Mouse (Mus musculus): ENCODE results near the gene Vav2. TPM values are rescaled to one million over a fixed set of nuclear protein-coding genes. Genes with fewer than 3 reads are reported as not detected.

Gene Vav2
- total and polyA plus RNA-seq, 3 experiments = 11.3 to 12.5 (median 11.9) TPM

DNA sequence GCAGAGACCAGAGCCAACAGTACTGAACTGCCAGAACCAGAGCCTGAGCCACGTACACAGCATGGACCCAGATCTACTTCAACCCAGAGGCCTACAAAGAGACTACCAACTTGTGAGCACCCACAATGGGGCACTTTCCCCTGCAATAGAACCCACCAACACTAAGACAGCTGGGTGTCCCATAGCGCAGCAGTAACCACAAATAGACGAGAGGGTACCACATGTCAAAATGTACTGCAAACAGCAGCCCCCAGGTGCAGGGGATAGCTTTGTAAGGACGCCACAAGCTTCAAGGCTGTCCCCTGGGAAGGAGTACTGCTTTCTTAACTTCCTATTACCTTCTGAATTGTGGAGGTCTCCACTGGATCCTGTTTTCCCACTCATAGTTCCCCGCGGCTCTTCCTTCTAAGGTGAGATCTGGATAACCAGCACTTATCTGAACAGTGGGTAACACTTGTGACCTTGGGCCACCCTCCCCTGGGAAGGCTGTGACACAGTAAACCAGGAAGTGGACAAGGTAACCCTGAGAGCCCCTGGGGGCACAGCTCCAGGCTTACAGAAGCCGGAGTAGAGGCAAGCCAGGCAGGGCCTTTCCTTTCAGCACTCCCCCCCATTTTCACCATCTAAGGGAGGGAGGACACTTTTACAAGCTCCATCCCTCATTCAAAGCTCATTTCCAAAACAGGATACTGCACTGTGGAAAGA, 46.4 kb upstream of the Vav2 start:
- Histone ChIP-seq H3K27me3 (ENCODE audit: control insufficient read depth, insufficient read depth, low read length) (no peaks in the 10 kb centered on the region; the same call in 1 of the 2 replicates), H3K79me2 (replicated peaks; ENCODE audit: control insufficient read depth, insufficient read depth, low read length) (peaks cover 13% of the 10 kb centered on the region), H3K9ac (ENCODE audit: low read depth, low read length) (no peak overlapping the region), H3K4me1 (ENCODE audit: control insufficient read depth, insufficient read depth, low read length) (peaks cover 29% of the 10 kb centered on the region), H3K27ac (peak overlapping the region; percentile 0; the same call in 1 of the 2 replicates), H3K4me3 (no peak overlapping the region; the same call in 1 of the 2 replicates), H3K36me3 (ENCODE audit: control insufficient read depth, insufficient read depth, low read length) (no peaks in the 10 kb centered on the region; the same call in 1 of the 2 replicates)
- WGBS = 36% methylated on average over 7 of the region's 7 CpGs
- intact Hi-C loops (cut with DNase I) = no loop called here
- TF ChIP-seq CTCF (IDR thresholded peaks at IDR 0.05) = no peak
- no peak for TF ChIP-seq EP300 (IDR thresholded peaks at IDR 0.05; ENCODE audit: insufficient read depth, low read depth, low read length)
- TF ChIP-seq POLR2A (IDR thresholded peaks at IDR 0.05; ENCODE audit: insufficient read depth, low read depth, low read length) = no peak
- no peak for DNase-seq

DNA sequence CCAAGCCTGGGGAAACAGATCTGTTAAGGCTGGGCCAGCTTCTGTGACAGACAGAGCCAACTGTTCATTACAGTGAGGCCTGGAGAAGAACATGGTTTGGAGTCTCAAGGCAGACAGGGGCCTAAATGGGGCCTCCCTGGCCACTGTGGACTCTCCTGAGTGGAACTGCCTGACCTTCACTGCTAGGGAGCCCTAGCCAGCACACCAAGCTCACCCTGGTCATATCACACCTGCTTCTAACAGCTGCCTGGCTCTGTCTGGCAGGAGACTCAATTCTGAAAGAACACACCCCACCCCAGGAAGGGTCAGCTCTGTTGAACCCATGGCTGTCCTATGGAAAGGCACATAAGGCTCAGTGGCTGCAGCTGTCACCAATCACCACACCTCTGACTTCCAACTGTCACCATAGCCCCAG, 44.3 kb upstream of the Vav2 start:
- Histone ChIP-seq H3K4me1 (ENCODE audit: control insufficient read depth, insufficient read depth, low read length) (peaks cover 30% of the 10 kb centered on the region), H3K36me3 (ENCODE audit: control insufficient read depth, insufficient read depth, low read length) (no peaks in the 10 kb centered on the region; the same call in 1 of the 2 replicates), H3K27me3 (ENCODE audit: control insufficient read depth, insufficient read depth, low read length) (no peaks in the 10 kb centered on the region), H3K4me3 (no peak overlapping the region), H3K27ac (no peak overlapping the region; the same call in 1 of the 2 replicates), H3K79me2 (replicated peaks; ENCODE audit: control insufficient read depth, insufficient read depth, low read length) (peaks cover 17% of the 10 kb centered on the region), H3K9ac (ENCODE audit: low read depth, low read length) (no peak overlapping the region)
- no peak for TF ChIP-seq EP300 (IDR thresholded peaks at IDR 0.05; ENCODE audit: insufficient read depth, low read depth, low read length)
- no peak for TF ChIP-seq CTCF (IDR thresholded peaks at IDR 0.05)
- TF ChIP-seq POLR2A (IDR thresholded peaks at IDR 0.05; ENCODE audit: insufficient read depth, low read depth, low read length) = no peak
- no peak for DNase-seq
- intact Hi-C loops (cut with DNase I) = no loop called here

DNA sequence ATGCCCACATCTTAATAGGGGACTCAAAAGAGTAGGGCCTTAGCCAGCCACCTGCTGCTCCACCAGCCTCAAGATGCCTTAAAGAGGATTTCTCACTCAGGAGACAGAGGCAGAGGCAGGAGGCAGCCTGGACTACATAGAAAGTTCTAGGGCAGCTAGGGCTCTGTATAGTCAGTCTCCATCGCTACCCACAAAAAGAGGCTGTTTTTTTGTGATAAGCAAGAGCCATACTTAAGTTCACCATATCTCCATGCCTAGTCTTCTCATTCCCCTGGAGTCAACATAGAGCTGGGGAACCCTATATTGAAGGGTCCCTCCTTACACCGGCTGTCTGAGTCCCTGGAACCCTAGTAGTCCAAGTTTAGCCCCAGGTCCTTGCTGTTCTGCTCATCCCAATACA, 43.7 kb upstream of the Vav2 start:
- H3K4me1 ChIP-seq (ENCODE audit: control insufficient read depth, insufficient read depth, low read length) = peaks cover 30% of the 10 kb centered on the region

DNA sequence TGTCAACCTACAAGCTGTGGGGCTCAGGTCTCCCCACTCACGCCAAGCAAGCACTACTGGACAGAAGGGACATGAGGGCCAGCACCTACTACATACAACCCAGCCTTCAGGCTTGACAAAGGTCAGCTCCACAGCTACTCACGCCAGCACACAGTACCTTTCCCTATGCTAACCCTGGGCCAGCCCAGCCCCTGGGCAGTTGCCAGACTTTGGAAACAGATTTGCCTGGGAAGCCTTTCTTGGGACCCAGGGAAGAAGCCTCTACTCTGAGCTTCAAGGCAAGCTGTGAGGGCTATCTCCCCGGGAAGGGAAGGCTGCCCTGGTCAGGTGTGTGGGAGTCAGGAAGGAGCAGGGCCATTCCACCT, 43.1 kb upstream of the Vav2 start:
- H3K4me3 ChIP-seq = no peak overlapping the region
- H3K27ac ChIP-seq = no peak overlapping the region
- 51% methylated on average over 3 of the region's 3 CpGs for WGBS
- no peaks in the 10 kb centered on the region; the same call in 1 of the 2 replicates for H3K36me3 ChIP-seq (ENCODE audit: control insufficient read depth, insufficient read depth, low read length)
- H3K4me1 ChIP-seq (ENCODE audit: control insufficient read depth, insufficient read depth, low read length) = peaks cover 30% of the 10 kb centered on the region
- TF ChIP-seq POLR2A (IDR thresholded peaks at IDR 0.05; ENCODE audit: insufficient read depth, low read depth, low read length) (no peak), CTCF (IDR thresholded peaks at IDR 0.05) (no peak), EP300 (IDR thresholded peaks at IDR 0.05; ENCODE audit: insufficient read depth, low read depth, low read length) (no peak)
- no peaks in the 10 kb centered on the region for H3K27me3 ChIP-seq (ENCODE audit: control insufficient read depth, insufficient read depth, low read length)
- intact Hi-C loops (cut with DNase I) = no loop called here
- no peak overlapping the region for H3K9ac ChIP-seq (ENCODE audit: low read depth, low read length)
- H3K79me2 ChIP-seq (replicated peaks; ENCODE audit: control insufficient read depth, insufficient read depth, low read length) = peaks cover 16% of the 10 kb centered on the region
- no peak for DNase-seq

More for the DNA sequence above, 43.7 kb upstream of the Vav2 start:
- no peak for DNase-seq
- TF ChIP-seq CTCF (IDR thresholded peaks at IDR 0.05) (no peak), POLR2A (IDR thresholded peaks at IDR 0.05; ENCODE audit: insufficient read depth, low read depth, low read length) (no peak), EP300 (IDR thresholded peaks at IDR 0.05; ENCODE audit: insufficient read depth, low read depth, low read length) (no peak)
- WGBS = 80% methylated on average over 2 of the region's 2 CpGs
- intact Hi-C loops (cut with DNase I) = no loop called here
- H3K27me3 ChIP-seq (ENCODE audit: control insufficient read depth, insufficient read depth, low read length) = no peaks in the 10 kb centered on the region
- H3K36me3 ChIP-seq (ENCODE audit: control insufficient read depth, insufficient read depth, low read length) = no peaks in the 10 kb centered on the region; the same call in 1 of the 2 replicates
- no peak overlapping the region for H3K9ac ChIP-seq (ENCODE audit: low read depth, low read length)
- H3K79me2 ChIP-seq (replicated peaks; ENCODE audit: control insufficient read depth, insufficient read depth, low read length) = peaks cover 18% of the 10 kb centered on the region
- H3K4me3 ChIP-seq = no peak overlapping the region
- no peak overlapping the region for H3K27ac ChIP-seq

DNA sequence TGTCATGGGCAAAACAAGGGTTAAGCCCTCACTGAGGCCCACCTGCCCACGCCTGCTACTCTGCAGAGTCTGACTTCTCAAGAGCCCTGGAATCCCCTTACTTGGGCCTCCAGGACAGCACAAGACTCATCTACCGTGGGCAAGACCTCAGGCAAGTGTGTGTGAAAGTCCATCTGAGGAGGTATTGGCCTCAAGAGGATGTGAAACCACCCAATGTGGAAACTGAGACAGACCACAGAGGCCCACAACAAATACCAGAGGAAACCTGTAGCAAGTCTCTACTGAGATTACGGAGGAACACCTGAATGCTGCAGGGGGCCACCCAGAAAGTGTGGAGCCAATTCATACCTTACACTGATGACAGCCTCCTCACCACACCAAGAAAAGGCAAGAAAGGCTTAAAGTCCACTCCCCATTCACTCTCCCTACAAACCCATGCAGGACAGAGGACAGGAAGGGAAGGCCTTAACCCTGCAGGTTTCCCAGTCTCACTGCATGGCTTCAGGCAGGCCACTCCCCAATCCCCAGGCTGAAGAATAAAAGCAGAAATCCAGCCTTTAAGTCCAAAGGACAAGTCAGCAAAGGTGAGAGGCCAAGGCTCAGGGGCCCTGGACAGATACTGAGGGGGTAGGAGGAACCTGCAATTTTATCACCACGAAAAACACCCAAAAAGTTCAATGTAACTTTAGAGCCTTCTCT, 42.6 kb upstream of the Vav2 start:
- WGBS = 69% methylated on average over 4 of the region's 4 CpGs
- H3K79me2 ChIP-seq (replicated peaks; ENCODE audit: control insufficient read depth, insufficient read depth, low read length) = peaks cover 16% of the 10 kb centered on the region
- no peak for DNase-seq
- no peak overlapping the region for H3K9ac ChIP-seq (ENCODE audit: low read depth, low read length)
- peaks cover 30% of the 10 kb centered on the region for H3K4me1 ChIP-seq (ENCODE audit: control insufficient read depth, insufficient read depth, low read length)
- no peak overlapping the region for H3K4me3 ChIP-seq
- no peak overlapping the region for H3K27ac ChIP-seq
- no peaks in the 10 kb centered on the region for H3K27me3 ChIP-seq (ENCODE audit: control insufficient read depth, insufficient read depth, low read length)
- intact Hi-C loops (cut with DNase I) = no loop called here
- TF ChIP-seq POLR2A (IDR thresholded peaks at IDR 0.05; ENCODE audit: insufficient read depth, low read depth, low read length) (no peak), CTCF (IDR thresholded peaks at IDR 0.05) (no peak), EP300 (IDR thresholded peaks at IDR 0.05; ENCODE audit: insufficient read depth, low read depth, low read length) (no peak)
- no peaks in the 10 kb centered on the region; the same call in 1 of the 2 replicates for H3K36me3 ChIP-seq (ENCODE audit: control insufficient read depth, insufficient read depth, low read length)

DNA sequence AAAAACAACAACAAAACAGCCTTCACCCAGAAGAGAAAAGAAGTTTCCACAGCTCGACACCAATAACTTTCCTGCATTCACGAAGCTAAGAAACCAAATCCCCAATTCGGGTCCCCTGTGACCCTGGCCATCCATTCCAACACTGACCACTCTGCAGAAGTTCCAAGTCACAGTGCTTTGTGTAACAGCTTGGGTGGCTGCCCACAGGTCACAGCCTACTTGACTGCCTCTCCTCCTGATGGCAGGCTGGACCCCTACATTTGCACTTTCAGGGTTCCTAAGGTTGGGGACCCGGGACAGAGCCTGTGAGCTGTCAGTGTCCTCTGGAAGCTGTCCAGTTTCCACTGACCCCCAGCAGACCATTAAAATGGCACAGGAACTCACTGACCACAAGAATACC, 36.1 kb upstream of the Vav2 start:
- no peak overlapping the region for H3K4me3 ChIP-seq
- H3K9ac ChIP-seq (ENCODE audit: low read depth, low read length) = no peak overlapping the region
- TF ChIP-seq CTCF (IDR thresholded peaks at IDR 0.05) (no peak), EP300 (IDR thresholded peaks at IDR 0.05; ENCODE audit: insufficient read depth, low read depth, low read length) (no peak), POLR2A (IDR thresholded peaks at IDR 0.05; ENCODE audit: insufficient read depth, low read depth, low read length) (no peak)
- no peaks in the 10 kb centered on the region for H3K36me3 ChIP-seq (ENCODE audit: control insufficient read depth, insufficient read depth, low read length)
- DNase-seq = no peak
- H3K27me3 ChIP-seq (ENCODE audit: control insufficient read depth, insufficient read depth, low read length) = no peaks in the 10 kb centered on the region
- intact Hi-C loops (cut with DNase I) = no loop called here
- H3K4me1 ChIP-seq (ENCODE audit: control insufficient read depth, insufficient read depth, low read length) = no peaks in the 10 kb centered on the region; the same call in 1 of the 2 replicates
- H3K79me2 ChIP-seq (replicated peaks; ENCODE audit: control insufficient read depth, insufficient read depth, low read length) = peaks cover 8% of the 10 kb centered on the region; the same call in 1 of the 2 replicates
- no peak overlapping the region for H3K27ac ChIP-seq
- WGBS = 88% methylated on average over 4 of the region's 4 CpGs
